Mouse (Mus musculus): ENCODE measurements around the gene Unc13d.

DNA sequence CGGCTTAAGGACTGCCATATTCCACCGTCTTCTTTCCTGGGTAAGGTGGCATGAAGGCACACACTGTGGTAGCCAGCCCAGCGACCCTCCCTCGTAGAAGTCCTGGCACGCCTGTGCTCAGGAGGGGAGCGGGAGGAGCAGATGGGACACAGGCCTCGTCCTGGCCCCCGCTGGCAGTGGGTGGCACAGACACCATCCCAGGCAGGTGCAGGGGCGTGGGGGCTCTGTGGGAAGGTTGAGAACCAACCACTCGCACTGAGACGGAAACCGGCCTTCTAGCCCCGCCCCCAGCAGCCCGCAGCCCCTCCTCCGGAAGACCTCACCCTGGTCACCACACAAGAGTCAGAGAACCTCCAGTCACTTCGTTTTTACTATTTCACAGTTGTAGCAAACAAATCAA lies 460 bp upstream of the Unc13d start:
- TF ChIP-seq CTCF (IDR thresholded peaks at IDR 0.05; ENCODE audit: low read depth) (no peak), EP300 (IDR thresholded peaks at IDR 0.05; ENCODE audit: low read depth) (no peak)

All from liver, postnatal 0 days (tissue).